1 mouse cellular context compared by ENCODE assay signal in the genomic region with DNA sequence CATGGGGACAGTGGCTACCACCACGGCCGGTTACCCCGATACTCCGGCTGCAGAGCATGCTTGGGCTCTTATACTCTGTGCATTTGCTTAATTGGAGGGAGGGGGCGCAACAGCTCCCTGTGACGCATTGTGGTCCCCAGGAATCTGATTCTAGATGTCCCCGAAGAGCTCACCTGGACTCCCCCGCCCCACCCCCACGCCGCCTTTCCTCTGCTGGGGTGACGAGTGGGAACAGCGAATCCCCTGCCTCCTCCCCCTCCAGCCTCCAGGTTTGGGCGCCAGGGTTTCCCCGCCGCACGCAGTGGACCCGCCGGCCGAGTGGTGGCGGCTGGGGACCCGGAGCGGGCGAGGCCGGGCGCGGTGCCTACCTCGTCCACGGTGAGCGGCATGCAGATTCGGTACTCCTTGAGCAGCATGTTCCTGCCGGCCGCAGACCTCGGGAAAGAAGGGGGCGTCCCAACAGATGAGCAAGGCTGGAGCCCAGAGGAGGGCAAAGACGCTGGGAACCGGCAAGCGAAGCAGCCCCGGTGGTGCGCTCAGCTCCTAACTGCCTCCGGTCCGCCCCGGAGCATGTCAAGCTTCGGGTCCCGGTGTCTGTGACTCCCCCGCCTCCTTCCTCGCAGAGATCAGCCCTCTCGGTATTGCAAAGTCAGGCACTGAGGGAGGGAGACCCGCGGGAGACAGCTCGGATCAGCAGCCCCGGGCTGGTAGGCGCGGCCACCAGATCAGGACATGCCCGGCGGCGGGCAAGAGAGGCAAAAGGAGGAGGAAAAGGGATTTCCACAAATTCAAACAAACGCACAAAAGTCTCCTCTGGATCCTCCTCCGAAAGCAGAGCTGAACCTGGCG.
TF ChIP-seq lines count a peak whose summit lies in the region.

No protein-coding gene starts in this region.

TF ChIP-seq in MEL, 35 proteins besides CTCF, POLR2A, EP300 and RAD21 (continued from another document):
- TF ChIP-seq JUND (IDR thresholded peaks at IDR 0.05; ENCODE audit: low read depth, low read length) = no peak
TF ChIP-seq in MEL: peak in this region for 12.
